Mouse (Mus musculus) T-cell, adult 2 months (primary cell): ENCODE results near the gene Smim11.

Experiments used
- DNase-seq: peaks from one replicate; pipeline ENCODE4 v3.0.0; 2022; ENCODE audit warnings: low spot score

Smim11 gene

GRCm38 (mm10) chr16:92300649-92301411 is at the start of gene Smim11:
Gene Smim11 (plus strand): TSS chr16:92301286.
- DNase-seq = peak; percentile 93

GRCm38 (mm10) chr16:92254316-92254715 is 46.8 kb upstream of the Smim11 start:
- no peak for DNase-seq

- no peak for DNase-seq
These were observed 33.2 kb upstream of the Smim11 start for GRCm38 (mm10) chr16:92267861-92268260.

GRCm38 (mm10) chr16:92274516-92274915 is 26.6 kb upstream of the Smim11 start:
- no peak for DNase-seq

GRCm38 (mm10) chr16:92275526-92275925 is 25.6 kb upstream of the Smim11 start:
- no peak for DNase-seq

- no peak for DNase-seq
These were observed 18.4 kb upstream of the Smim11 start for GRCm38 (mm10) chr16:92282671-92283070.

GRCm38 (mm10) chr16:92285068-92285467 is 16.0 kb upstream of the Smim11 start:
- DNase-seq = no peak

- DNase-seq = peak; percentile 59
These were observed 14.5 kb upstream of the Smim11 start for GRCm38 (mm10) chr16:92286609-92287008.

GRCm38 (mm10) chr16:92288778-92289177 is 12.3 kb upstream of the Smim11 start:
- no peak for DNase-seq

GRCm38 (mm10) chr16:92290045-92290444 is 11.0 kb upstream of the Smim11 start:
- no peak for DNase-seq

GRCm38 (mm10) chr16:92292101-92292500 is 9.0 kb upstream of the Smim11 start, which contains the start of gene Kcne2:
Gene Kcne2 (plus strand): TSS chr16:92292389.
- no peak for DNase-seq

- no peak for DNase-seq
These were observed 6.7 kb upstream of the Smim11 start for GRCm38 (mm10) chr16:92294267-92294970.

- no peak for DNase-seq
These were observed 5.8 kb upstream of the Smim11 start for GRCm38 (mm10) chr16:92295328-92295727.

- no peak for DNase-seq
These were observed 323 bp downstream of the Smim11 start for GRCm38 (mm10) chr16:92301412-92301806.

GRCm38 (mm10) chr16:92301989-92302388 is 903 bp downstream of the Smim11 start:
- no peak for DNase-seq

GRCm38 (mm10) chr16:92302506-92302905 is 1.4 kb downstream of the Smim11 start:
- no peak for DNase-seq

GRCm38 (mm10) chr16:92305519-92305918 is 4.4 kb downstream of the Smim11 start:
- peak; percentile 11 for DNase-seq

GRCm38 (mm10) chr16:92307947-92308346 is 6.9 kb downstream of the Smim11 start:
- DNase-seq = no peak

GRCm38 (mm10) chr16:92309126-92309525 is 8.0 kb downstream of the Smim11 start:
- no peak for DNase-seq

GRCm38 (mm10) chr16:92313953-92314741 is 13.1 kb downstream of the Smim11 start:
- peak; percentile 39 for DNase-seq

- DNase-seq = no peak
These were observed 15.1 kb downstream of the Smim11 start for GRCm38 (mm10) chr16:92316049-92316738.
